Mouse (Mus musculus) adrenal gland, adult (tissue): Measurements from ENCODE around the gene Il1b.
A peak's percentile ranks its signal among the peaks of the same experiment; 100 is the strongest.

Experiments
- DNase-seq, 2 experiments: peaks; one replicate each; pipeline ENCODE4 v3.0.0; 2022 to 2023; ENCODE audit warnings: low spot score in 1 of 2; ENCODE audit not compliant: inconsistent age in 2 of 2

Il1b gene

DNA sequence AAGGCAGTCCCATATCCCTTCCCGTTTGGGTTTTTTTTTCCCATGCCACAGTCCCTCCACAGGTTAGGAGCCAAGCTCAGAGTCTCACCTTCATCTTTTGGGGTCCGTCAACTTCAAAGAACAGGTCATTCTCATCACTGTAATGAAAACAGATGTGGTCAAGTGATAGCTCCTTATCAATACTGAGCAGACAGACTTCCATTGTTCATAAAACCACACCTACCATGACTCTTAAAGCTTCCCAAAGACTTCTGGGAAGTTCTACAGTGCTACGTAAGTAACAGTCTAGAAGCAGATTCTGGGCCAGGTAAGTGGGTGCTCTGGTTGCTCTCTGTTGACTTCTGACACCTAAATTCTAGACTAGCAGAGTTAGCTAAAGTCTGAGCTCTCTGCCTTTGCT is 1.3 kb downstream of the Il1b start:
- DNase-seq, result no peak

DNA sequence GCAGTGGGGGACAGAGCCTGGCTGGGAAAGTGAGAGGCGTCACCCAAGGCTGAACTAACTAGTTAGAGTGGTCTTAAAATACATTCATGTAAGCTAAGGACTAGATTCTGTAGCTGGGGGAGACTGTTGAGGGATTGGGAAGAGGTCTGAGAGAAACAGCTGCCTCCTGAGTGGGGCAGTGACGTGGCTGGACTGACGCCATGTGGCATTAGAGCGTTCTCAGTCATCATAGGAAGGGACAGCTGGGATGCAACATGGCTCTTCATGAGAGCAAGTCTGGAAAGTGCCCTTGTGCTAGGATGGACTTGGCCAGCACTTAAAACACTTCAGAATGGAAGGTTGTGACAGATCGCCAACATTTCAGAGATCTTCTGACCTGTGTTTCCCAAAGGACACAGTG is 2.1 kb downstream of the Il1b start:
- DNase-seq, result no peak

DNA sequence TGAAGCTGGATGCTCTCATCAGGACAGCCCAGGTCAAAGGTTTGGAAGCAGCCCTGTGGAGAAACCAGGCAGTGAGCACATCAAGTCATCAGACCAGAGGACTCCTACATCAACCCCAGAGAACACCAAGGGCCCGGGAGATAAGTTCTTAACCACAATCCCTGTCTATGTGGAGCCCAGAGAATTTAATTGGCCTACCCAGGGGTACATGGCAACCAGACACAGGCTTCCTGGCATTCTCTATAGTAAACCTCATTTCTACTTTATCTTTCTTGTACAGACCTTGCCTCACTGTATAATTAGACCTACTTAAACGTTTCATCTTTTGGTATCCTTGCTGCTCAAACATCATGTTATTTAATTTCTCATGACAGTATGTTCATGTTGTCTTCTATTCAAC is 2.8 kb downstream of the Il1b start:
- DNase-seq, result no peak

DNA sequence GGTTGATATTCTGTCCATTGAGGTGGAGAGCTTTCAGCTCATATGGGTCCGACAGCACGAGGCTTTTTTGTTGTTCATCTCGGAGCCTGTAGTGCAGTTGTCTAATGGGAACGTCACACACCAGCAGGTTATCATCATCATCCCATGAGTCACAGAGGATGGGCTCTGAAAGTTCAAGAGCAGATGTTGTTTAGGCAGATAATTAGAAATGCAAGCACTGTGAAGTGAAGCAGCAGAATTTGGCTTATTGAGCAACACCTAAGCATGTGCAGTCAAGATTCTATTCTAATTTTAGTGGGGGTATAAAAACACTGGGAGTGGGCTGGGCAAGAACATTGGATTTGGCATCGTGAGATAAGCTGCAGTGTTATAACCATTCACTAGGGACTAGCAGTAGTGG is 3.7 kb downstream of the Il1b start:
- no peak for DNase-seq

DNA sequence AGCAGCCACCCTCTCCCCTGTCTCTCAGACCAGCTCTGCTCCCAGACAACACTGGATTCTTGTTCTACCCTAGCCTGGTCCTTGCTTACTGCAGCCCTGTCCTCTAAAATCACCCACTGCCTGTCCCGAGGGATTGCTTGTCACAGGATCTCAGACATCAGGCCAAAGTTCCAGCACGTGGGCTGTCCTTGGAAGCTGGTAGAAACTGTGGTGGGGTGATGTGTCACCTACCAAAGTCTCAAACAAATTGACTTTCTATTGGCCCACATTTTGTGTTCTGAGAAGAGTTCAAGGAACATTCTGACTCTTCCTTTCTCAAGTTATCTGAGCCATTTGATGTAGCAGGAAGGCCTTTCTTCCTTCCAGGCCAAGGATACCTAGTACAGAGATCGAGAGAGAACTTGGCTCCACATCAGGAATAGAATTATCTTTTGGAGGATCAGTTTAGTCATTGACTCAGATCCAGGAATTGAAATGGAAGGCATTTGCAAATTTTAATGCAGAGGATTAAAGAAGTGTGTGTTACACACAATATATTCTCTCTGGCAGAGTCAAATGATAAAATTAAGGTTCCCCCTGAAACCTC is 9.9 kb downstream of the Il1b start:
- peak; percentile 53 to 80 for DNase-seq

DNA sequence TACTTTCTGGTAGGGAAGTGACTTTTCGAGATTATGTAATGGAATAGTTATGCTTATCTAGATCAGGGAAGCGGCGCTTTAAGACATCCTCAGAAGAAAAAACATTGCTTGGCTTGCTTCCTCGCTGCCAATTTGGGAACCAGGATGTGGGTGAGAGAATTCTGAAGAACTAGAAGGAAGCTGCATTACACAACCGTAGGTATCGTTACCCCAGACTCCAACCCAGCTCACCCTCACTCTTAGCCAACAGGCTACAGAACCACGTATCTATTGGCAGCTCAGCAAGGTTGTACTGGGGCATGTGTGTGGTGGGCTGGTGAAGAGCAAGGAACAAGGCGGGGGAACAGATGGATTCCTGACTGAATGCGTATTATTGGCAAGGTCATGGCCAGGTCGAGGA is 10.7 kb downstream of the Il1b start:
- DNase-seq, result peak; percentile 25 to 53

DNA sequence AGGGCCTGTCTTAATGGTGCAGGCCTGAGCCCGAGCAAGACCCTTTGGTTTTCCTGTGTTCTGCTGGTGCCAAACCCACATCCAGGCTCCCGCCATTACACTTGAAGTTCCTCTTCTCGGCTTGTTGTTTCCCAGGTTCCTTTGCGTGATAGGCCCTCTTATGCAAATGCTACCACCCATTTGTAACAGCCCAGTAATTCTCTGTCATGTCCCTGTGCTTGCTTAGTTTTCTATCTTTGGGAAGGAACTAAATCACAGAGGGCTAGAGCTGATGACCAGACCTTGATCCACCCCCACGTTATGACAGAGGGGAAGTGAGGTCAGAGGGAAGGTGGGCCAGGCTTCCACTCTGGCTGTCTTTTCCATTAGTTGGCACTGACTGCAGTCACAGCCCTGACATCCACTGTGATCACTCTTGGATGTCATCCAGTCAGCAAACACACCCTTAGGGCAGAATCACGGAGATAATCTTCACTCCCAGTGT is 32.8 kb downstream of the Il1b start:
- peak in 1 of 2 experiments; percentile 56 for DNase-seq

DNA sequence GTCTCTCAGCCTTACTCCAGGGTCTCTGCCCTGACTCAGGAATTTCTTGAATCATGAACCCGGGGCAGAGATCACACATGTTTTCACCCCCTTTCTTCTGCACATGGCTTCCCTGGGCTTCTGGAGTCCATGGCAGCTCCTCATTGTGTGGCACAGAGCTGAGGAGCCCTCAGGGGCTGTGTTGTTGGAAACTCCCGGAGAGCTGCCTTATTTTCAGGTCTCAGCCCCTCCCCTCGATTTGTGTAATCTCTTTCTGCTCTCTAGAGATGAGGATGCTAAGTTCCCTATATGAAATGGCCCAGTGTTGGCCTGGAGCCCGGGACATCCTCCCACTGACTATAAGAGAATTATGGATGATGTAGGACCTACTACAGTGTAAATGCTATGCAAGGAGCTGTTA is 37.5 kb downstream of the Il1b start:
- DNase-seq, result no peak

DNA sequence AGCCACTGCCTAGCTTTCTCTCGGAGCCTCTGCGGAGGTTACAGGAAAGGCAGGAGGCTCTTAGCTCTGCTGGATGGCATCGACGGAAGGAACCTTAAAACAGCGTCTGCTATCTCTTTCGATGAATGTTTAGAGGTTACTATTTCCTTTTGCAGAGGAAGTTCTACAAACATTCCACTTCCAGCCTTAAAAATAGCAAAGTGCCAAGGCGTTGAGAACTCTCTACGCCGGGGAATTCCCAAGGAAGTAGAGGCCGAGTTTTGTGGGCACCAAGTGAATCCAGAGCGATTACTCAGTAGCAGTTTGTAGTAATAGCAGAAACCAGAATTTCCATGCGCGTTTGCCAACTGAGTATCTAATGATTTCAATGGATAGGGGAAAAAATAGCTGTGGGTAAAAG is 40.4 kb downstream of the Il1b start:
- DNase-seq, result peak in 1 of 2 experiments; percentile 46

DNA sequence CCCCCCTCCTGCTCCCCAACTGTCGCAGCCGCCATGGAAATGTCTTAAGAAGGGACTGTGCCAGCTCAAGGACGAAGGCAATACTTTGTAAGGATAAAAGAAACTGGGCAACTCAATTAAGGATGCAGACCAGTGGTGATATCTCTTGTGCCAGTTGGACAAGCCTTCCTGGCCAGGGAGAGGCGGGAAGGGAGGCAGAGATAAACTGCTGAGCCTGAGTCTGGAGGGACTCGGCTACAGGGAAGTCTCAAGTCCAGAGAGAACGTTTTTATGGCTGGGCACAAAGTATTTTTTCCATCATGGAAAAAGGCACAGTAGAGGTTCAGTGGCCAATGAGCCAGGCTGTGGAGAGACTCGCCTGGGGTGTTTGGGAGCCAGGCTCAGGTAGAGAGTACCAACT is 40.9 kb downstream of the Il1b start:
- no peak for DNase-seq

DNA sequence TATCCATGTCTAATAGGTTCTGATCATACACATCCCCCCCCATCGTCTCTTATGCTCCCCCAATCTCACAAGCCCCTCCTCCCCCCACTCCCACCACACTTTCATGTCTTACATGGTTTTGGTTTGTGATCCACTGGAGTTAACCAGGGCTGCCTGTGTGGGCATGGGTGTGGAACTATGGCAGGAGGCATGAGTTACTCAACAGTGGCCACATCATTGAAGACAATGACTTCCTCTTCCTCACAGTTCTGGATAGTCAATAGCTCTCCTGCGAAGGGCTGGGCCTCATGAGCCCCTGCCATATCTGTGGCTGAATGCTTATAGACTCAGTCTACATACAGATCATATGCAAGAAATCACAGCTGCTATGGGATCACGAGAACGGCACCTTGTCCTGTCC is 42.7 kb downstream of the Il1b start:
- no peak for DNase-seq

DNA sequence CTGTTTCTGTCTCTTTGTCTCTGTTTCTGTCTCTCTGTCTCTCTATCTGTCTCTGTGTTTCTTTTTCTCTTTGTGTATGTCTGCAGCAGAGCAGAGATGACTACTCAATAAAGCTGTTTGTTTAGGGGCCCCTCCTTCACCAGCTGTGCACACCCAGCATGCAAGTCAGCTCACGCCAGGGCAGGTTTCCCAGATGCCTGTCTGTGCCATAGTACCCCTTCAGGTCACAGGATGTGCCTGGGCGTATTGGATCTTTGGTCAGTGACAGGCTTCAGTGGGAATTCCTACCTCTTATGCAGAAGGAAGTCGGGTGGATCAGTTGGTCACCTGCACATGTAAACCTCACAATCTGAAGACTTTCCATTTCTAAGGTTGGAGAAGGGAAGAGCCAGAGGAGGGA is 46.7 kb downstream of the Il1b start:
- DNase-seq, result no peak

DNA sequence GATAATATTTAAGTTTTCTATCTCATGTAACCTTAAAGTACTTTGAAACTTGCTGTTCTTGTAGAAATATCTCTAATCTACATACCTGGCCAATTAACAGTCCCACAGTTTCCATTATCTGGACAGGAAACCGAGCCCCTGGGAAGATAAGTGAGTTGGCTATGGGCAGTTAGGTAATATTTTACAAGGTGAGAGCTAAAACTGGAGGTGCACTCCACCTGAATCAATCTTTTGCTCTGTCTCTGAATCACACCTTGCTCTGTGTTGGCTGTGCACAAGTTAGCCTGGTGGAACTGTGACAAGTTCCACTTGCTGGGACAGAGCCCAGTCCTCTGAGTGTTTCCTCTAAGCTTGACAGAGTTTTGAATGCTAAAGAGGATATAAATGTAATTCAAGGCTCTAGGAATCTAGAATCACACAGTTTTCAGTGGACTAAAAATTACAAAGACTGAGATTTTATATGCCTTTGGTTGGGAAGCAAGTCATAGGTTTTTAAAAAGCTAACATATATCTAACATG is 48.8 kb downstream of the Il1b start:
- no peak for DNase-seq

DNA sequence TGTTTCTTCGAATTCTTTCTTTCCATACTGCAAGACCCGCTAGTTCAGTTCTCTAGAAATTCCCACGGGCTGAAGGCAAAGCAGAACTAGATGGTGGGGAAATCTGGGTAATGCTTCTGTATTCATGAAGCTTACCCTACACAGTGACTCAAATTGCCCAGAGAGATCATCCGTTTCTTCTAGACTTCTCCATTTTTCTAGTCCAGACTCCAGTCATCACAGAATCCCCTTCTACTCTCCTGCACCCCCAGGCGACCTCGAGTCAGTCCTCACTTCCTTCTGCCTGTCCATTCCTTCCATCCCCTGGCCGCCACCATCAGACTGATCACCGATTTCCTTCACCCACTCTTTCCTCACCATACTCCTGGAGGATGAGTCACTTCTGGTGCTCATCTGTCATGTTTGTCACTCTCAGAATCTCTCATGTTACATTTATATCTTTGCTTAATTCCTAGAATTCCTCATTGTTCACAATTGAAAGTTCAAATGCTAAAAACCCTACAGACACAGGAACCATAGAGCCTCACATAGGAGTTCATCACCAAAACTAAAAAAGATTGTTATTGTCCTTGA is 50.8 kb downstream of the Il1b start:
- peak in 1 of 2 experiments; percentile 46 for DNase-seq

DNA sequence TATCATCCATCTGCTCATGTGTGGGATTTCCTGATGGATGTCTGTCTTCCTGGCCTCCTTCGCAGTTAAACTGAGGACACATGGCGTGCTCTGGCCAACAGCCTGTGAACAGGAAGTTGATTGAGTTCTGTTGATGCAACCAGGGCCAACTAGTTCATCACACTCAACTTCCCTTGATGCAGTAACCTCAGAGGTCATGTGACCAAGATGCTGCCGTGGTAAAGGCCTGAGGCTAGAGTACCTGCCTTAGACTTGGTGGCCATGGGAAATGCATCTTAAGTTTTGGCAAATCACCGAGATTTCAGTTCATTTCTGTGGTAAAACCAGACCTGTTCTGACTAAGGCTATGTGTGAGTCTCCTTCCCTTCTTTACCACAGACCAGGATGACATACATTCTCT is 55.1 kb downstream of the Il1b start:
- DNase-seq, result no peak

DNA sequence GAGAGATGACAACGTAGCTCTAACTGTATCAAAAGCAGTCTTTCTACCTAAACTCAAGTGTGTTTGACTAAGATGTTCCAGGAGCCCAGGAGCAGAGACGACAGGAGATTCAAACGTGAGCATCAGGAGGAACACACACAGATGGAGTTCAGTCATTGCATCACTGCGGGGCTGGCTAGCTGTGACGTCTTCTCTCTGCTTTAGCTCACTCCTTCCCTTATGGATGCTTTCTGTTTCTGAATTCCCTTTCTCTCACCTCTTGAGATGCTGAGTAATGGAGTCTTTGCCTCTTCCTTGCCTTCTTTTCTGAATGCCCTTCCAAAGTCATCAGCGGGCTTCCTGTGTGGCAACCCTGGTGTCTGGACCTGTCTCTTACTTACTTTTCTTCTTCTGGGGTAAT is 56.1 kb downstream of the Il1b start:
- no peak for DNase-seq
